Mouse (Mus musculus) brain, embryonic 18.5 days (tissue): ENCODE measurements at regions not wholly inside any gene's neighbourhood (a gene's known extent, or its start where the extent isn't known, plus 50 kb on each side); places are given as distances from the start of the nearest gene placed in this dataset.
A peak's percentile ranks its signal among the peaks of the same experiment; 100 is the strongest.

Source experiments
- DNase-seq: peaks from one replicate; pipeline ENCODE4 v3.0.0-alpha.2; 2012; ENCODE audit warnings: low read depth, low spot score

DNA sequence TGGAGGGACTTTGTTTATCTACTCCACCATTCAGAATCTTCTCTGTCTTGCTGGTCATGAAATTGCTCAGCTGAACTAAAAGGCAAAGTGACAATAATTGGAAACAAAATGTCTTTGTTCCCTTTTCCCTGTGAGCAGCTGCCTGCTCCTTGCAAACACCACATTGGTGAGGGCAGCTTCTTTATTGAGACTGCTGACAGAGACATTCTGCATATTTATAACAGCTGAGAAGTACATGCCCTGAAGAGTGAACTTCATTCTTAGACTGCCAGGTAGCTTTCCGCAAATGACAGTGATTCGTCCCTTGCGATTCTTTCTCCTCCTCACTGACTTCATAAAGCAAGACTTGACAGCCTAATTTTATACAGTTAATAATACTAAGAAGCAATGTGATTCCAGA, 237.0 kb downstream of the Cps1 start:
- DNase-seq: no peak

DNA sequence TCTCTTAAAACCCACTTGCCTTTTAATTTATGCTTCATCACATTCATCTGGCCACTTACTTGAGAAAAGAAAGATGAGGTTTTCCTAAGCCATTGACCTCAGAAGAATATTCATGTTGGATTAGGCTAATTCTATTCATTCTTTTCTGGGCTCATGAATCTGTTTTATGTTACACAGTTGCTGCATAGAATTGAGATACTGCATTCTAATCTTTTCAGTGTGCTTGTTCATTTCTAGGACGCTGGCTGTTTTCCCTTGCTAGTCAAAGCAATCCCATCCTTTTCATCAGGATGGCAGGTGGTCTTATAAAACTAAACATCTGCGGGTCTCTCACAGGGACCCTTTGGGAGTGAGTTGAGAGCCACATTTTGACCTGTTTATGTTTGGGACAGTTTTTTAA, 243.2 kb downstream of the Cps1 start:
- DNase-seq: no peak

DNA sequence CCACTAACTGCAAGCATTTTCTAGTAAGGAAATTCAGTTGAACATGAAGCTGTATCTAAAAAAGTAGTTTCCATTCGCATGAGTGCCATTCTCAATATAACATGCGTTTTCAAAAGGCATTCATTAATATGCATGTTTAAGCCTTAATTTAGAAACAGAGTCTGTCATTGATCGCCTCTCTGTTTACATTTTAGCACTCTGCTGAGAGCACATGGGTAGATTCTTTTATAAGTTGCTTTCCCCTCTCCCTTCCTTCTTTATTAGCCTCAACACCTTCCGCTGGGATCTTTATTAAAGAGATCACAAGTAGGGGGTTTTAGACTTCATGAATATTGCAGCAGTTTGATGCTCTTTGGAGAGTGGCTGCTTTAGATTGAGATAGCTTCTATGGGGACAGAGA, 243.7 kb downstream of the Cps1 start:
- DNase-seq: no peak

DNA sequence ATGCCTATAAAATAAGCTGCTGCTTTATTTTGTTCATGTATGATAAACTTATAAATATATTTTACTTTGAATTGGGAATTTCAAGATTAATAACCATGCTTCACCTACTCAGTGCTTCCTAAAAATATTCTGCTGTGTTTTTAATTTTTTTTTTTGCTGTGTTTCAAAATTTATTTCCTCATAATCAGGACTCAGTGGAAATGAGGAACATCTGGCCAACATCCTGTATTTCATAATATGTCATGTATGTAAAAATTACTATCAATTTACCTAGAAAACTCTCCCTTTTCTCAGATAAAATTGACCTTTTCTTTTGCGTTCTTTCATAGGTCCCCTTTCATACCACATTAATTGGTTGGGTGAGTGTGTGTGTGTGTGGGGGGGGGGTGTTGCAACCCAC, 259.5 kb downstream of the Cps1 start:
- DNase-seq: no peak

DNA sequence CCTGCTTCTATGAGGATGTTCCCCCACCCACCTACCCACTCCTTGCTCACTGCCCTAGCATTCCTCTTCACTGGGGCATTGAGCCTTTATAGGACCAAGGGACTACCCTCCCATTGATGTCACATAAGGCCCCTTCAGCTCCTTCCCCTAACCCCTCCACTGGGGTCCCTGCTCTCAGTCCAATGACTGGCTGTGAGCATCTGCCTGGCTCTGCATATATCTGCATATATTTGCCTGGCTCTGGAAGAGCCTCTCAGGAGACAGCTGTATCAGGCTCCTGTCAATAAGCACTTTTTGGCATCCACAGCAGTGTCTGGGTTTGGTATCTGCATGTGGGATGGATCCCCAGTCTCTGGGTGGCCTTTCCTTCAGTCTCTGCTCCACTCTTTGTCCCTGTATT, 262.6 kb downstream of the Cps1 start:
- DNase-seq: no peak

DNA sequence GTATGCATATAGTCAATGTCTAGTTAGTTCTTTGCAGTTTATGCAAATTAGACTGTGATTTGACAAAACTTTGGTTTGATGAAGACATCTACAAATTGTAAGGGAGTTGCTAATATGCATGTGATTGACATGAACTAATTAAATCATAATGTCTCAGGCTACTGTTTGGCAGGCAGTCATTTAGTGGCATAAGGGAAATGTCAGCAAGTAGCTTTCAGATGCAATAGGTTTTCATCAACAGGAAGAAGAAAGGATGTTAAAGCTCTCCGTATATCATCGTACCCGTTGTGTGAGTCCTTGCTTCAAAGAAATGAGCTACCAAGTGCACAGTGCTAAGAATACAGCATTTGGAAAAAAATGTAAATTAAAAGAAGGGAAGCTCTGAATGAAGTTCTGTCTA, 264.1 kb downstream of the Cps1 start:
- DNase-seq: no peak

DNA sequence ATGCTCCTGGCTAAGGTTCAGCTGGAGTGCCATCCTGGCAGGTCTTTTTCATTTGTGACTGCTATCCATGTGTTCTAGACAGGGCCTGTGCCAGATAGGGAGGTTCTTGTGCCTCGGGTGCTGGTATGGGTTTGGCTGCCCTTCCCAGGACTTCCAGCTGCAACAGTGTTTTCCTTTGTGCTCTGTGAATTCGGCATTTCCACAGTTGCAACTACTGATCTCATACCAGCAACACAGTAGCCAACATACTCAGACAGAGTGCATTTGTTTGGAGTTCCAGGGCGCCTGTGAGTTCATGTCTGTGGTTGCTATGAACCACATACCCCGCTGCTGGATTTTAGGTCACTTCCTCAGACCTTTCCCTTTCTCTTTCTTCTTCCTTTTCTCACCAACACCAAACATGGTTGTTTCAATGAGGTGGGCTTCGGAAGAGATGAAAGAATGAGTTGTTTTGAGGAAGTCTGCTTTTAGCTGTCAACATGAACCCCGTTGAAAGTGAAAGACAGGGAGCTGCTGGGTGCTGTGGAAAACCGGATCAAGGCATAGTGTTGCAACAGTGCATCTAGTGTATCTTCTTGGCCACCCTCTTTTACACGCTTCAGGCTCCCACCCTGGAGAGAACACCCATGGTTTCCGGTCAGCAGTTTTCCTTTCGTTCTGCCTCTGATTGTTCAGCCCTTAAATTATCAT, 275.1 kb downstream of the Cps1 start:
- peak; percentile 22 for DNase-seq

DNA sequence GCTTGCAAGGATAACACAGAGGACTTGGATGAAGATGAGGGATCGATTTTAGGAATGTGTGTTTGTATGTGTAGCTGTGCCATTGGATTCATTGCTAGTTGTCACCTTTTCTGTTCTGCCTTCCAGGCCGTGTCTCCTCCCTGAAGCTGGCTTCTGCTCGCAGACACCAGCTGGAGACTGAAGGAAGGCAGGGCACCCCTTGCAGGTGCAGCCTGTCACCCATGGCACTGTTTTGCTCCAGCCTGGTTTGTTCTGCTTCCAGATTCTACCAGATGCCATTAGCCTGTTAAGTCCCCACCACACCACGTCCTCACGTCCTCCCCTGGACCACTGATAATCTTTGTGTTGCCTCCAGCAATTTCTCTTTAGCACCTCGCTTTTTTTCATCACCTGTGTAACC, 286.7 kb downstream of the Cps1 start:
- no peak for DNase-seq

DNA sequence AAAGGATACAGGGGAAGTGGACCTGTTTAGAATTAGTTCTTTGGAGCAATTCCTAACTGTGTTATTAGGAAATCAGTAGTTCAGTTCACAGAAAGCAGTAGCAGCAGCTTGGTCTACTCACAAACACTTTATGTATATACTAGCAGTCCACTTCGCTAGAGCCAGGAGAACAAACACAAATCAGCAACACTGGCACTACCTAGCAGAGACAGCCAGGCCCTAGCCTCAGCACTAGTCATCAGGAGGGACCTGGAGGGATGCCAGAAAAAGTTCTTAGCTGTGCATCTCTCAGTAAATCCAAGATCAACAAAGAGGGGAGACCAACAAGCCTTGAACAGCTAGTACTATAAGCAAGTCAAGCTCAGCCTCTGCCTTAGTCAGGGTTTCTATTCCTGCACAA, 294.4 kb downstream of the Cps1 start:
- no peak for DNase-seq

DNA sequence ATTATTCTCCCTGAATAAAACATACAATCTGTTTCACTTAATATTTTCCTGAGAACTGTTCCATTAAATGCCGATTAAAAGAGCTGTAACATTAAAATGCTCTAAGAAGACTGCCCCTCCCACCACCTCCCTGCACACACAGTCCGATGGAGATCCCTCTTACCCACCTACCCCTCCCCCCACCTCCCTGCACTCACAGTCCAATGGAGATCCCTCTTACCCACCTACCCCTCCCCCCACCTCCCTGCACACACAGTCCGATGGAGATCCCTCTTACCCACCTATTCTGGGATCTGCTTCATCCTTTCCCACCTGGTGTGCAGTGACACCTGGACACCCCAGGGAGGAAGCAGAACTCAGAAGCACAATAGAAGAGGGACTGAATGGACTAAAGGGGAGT, 305.6 kb downstream of the Cps1 start:
- DNase-seq: no peak

DNA sequence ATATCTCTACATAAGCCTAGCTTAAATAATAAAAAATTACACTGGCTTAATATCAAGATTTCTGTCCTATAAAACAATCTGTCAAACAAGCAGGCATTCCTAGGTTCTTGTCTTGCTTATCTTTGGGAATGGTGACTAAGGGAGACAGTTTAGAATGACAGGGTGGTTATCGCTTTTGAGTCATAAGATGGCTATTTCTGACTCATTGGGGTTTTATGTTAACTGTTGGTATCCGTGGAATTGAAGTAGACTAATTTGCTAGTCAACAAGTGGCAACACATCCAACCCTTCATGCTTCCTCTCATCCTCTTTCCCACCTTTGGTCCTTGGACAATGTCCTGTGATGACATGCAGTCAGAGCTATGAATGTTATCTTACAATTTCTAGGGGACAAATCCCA, 328.0 kb downstream of the Cps1 start:
- DNase-seq: no peak

DNA sequence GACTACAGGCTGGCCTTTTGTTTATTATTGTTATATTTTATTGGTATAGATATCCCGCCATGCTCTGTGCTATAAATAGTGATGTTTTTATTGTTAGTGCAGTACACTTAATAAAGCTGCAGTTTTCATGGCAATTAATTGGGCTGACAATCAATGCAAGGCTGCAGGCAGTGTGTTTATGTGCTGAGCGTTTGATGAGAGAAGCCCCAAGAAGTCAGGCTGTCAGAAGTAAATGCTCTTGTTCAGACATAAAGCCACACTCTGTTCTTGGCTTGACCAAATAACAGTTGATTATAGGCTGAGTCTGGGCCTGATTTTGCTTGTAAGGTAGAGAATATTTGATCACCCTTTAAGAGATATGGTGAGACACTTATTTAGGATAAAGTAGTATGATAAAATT, 341.4 kb downstream of the Cps1 start:
- DNase-seq: no peak

DNA sequence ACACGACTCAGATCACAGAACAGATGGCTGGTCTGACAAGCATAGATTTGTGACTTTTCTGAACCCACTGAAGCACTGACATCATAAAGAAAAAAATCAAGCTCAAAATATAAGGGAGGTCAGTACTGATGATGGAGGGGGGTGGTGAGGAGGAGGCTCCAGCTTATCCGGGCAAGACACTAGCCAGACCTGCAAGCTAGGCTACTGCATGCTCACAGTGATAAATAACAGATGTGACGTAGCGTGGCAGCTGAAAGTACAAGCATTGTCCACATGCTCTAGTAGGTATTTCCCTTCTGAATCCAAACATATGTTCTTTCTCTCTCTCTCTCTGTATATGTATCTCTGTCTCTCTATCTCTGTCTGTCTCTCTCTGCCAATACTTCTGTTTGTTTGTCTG, 342.7 kb downstream of the Cps1 start:
- DNase-seq: no peak

DNA sequence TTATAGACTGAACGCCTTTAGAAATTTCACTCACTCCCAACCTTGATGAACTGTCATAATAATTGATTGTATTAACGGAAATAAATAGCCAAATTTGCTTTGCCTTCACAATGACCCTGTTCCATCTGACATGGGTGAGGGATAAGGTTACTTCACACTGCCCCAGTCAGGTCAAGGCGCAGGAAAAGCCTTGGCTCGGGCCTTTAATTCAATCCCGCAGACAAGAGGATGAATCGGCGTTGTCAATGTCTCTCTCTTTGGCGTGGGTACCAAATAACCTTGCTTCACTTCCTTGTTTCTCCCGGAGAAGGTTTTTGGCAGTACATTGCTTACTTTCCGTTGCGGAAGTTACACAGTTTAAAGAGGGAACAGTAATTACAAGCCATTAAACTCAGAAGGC, 354.2 kb downstream of the Cps1 start:
- DNase-seq: no peak

DNA sequence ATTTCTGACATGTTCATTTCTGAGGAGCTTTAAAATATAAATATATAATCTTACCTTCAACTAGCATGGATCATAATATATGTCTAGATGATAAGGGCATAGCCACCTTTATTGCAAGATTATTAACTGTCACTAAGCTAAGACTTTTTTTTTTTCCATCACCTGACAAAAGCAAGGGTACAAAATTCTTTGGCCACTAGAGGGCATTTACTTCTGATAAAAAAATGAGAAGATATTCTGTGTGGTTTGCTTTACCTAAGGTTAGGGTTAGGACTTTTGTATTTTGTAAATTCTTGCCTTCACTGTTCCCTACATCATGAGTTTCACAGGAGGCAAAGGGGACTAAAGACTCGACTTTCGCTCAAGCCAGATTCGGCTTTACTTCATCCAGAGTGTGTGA, 355.1 kb downstream of the Cps1 start:
- no peak for DNase-seq

DNA sequence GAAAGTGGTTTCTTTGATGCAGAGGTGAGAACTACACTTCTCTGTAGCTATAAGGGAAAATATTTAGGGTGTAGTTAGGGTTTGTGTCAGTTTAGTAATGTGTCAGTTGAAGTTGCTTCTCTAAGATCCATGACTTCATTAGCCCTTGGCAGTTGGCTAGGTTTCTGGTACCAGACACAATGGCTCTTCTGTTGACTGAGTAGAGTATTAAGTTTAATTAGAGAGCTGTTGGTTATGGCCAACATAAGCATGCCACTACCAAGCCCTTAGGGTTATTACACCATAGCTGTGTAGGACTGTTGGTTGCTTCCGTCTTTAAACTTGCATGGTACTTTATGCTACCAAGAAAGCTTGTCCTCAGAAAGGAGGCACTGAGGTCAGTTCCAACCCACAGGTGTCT, 359.1 kb downstream of the Cps1 start:
- DNase-seq: no peak

DNA sequence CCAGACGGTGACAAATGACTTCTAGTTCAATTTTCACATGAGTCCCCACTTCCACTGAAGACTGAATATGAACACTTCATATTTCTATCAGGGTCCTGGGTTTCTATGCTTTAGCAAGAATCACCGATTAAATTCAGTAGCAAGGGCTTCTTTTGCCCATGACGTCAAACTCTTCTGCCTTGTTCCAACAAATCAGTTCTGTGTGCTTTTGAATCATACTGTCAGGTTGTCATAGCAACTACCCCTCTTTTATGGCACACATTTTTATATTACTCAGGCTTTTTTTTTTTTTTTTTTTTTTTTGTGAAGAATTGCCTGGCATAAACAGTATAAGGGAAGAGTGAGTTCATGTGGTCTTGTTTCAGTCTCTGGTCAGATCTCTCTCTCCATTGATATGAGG, 381.3 kb downstream of the Cps1 start:
- no peak for DNase-seq

DNA sequence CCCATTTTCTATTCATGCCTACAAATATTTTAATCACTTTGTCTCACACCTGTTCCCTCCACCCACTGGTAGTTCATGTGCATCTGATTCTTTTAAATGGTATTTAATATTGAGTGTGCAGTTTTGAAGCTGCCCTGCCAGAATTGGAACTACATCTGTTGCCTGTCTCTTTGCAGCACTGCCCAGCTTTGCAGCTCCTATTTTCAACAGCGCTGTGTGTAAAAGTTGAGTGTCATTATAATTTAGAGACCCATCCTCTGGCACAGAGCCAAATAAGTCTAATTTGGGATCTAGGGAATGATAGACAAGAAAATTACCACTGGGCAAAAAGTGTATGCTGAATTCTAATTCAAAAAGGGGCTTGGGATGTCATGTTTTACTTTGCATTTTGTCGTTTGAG, 382.9 kb downstream of the Cps1 start:
- peak; percentile 14 for DNase-seq

DNA sequence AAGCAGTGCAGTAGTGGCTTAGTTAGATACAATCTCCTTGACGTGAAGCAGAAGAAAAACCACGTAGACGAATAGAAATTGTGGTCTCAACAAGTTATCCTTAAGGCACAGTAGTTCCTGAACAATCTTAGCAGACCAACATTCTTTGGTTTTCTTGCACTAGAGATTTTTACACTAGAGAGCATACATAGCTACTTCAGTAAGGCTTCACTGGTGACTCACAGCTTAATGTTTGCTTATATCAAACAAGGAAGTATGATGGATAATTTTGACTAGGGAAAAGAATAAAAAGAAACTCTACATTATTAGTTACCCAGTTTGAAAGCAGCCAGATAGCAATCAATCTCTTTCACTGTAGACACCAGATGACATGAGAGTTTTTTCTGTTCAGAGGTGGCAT, 395.5 kb downstream of the Cps1 start:
- DNase-seq: no peak

DNA sequence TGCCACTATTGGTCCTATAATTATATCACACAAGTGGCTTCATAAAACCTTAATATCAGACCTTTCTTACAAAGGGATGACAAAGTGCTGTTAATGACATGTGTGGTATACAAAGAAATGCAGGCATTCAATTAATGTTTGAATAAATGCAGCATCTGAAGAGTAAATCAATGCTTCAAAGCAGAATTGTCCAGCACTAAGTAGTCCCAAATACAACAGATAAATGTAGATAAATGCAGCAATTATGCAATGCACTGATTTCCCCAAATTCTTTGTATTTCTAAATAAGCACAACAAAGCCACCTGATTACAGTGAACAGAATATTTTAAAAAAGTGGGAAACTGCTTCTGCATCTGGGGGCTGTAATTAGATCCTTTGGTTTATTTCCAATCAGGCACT, 435.9 kb downstream of the Cps1 start:
- no peak for DNase-seq

DNA sequence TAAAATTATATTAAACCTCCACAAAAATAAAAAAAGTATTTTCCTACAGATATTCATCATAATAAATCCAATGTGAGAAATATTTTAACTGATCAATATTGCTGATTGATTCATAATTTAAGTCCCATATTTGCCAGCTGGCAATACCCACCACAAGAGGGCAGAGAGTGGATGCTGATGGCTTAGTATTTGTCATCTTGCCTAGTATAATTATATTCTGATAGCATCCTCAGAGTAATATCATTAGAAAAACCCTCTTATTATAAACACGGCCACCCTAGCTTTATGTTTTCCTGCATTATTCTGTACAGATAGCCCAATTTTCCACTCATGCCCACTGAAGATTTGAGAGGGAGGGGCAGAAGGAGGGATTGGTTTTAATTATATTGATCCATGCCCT, 436.4 kb downstream of the Cps1 start:
- DNase-seq: no peak

DNA sequence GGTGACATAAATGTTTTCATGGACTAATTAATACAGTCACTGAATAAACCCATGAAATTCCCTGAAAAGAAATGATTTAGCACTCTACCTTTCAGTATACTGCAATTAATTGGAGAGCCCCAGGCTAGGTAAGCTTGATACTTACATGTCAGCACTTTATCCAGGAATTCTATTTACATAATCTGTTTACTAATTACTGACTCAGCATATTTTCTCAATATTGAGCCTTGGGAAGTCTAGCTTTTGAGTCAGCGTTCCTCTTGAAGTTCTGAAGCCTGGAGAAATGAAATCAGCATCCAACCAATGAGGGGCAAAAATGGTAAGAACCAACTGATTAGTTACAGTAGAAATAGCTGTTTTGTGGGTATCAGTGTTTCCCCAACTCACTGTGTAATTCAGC, 448.8 kb downstream of the Cps1 start:
- DNase-seq: no peak

DNA sequence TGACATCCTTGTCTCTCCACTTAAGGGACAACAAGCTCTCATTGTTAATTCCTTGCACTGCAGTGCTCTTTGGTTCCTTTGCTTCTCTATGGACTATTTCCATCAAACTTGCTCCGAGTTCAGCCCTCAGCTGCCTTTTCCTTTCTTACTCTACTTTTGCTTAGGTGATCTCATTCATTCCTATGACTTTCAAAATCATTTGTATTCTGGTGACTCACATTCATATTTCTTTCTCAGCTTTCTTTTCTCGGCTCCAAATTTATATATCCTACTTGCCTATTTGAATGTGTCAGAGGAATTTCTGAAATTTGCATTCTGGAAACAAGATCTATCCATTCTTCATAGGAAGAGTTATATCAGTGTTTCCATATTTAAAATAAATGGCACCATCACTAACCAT, 456.9 kb downstream of the Cps1 start:
- DNase-seq: no peak
